Mouse (Mus musculus): ENCODE measurements around the gene Dlg4. TPM values are rescaled to one million over a fixed set of nuclear protein-coding genes. Genes with fewer than 3 reads are reported as not detected.

Dlg4 gene
- polyA plus RNA-seq (2016; fragmentation: Nextera tagmentation; extraction: Ambion mirVana): 5.7 and 9.3 TPM in 2 replicates

DNA sequence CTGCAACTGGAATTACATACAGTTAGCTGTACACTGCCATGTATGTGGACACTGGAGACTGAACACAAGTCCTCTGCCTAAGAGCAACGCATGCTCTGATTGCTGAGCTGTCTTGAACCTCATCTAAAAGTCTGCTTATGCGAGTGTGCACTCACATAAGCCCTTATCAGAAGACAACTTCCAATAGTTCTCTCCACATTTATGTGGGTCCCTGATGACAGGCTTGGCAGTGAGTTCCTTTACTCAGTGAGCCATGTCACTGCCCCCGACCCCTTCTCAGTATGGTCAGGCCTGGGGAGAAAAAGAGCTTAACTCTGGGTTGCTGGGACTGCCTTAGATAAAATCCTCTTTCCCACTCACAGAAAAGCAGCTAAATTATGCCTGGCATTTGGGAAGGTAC lies at the start of gene Dlg4:
TSS of gene Dlg4 (plus strand) at position 274 of the 400 bp plus-strand sequence.
- Histone ChIP-seq H3K4me1 (peaks cover 56% of the 10 kb centered on the region), H3K9me3 (no peaks in the 10 kb centered on the region), H3K4me3 (peak within 1 kb of the TSS; percentile 77), H3K27ac (peak within 1 kb of the TSS; percentile 93), H3K36me3 (peaks cover 18% of the 10 kb centered on the region), H3K27me3 (ENCODE audit: insufficient read depth, poor library complexity, severe bottlenecking) (no peaks in the 10 kb centered on the region)
- WGBS: 76% methylated on average over 3 of the region's 3 CpGs
- no peak for DNase-seq (ENCODE audit: low spot score)

DNA sequence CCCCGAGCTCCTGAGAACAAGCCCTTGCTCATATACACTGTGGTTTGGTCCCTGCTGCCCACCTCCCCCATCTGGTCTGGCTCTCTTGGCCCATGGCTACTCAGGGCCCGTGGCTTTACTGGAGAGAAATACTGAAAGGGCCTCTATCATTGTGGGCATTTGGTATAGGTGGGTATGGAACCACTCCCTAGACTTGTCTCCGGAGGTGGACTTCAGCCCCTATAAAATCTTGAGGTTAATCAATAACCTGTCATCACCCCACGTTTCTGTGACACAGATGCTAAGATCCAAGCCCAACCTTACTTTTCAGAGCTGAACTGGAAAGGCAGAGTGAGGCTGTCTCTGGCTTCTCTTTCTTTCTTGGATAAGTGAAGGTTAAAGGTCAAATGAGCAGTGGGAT lies 47.9 kb upstream of the Dlg4 start:
- peaks cover 54% of the 10 kb centered on the region for H3K36me3 ChIP-seq

DNA sequence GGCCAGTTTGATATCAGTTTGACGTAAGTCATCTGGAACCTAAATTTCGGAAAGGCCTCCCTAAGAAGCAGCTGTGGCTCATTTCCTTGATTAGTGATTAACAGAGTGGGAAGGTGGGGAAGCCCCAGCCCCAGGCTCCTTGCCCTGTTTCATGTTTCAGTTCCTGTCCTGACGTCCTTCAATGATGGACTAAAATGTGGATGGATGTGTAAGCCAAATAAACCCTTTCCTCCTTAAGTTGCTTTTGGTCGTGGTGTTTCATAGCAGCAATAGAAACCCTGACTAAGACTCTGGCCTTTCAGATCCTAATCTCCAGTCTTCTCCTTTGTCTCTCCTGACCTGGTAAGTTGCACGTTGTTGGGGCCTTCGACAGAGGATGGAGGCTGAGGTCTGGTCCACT lies 46.5 kb upstream of the Dlg4 start:
- Histone ChIP-seq H3K9me3 (no peaks in the 10 kb centered on the region), H3K4me1 (peaks cover 15% of the 10 kb centered on the region), H3K4me3 (no peak overlapping the region), H3K27me3 (ENCODE audit: insufficient read depth, poor library complexity, severe bottlenecking) (peaks cover 35% of the 10 kb centered on the region), H3K27ac (no peak overlapping the region), H3K36me3 (peaks cover 68% of the 10 kb centered on the region)
- DNase-seq (ENCODE audit: low spot score): no peak
- WGBS: 81% methylated on average over 6 of the region's 6 CpGs

More for the DNA sequence above, 47.9 kb upstream of the Dlg4 start:
- peaks cover 21% of the 10 kb centered on the region for H3K4me1 ChIP-seq
- no peak overlapping the region for H3K27ac ChIP-seq
- no peaks in the 10 kb centered on the region for H3K9me3 ChIP-seq
- H3K27me3 ChIP-seq (ENCODE audit: insufficient read depth, poor library complexity, severe bottlenecking): peaks cover 49% of the 10 kb centered on the region
- no peak overlapping the region for H3K4me3 ChIP-seq
- WGBS: 82% methylated on average over 4 of the region's 4 CpGs
- no peak for DNase-seq (ENCODE audit: low spot score)

DNA sequence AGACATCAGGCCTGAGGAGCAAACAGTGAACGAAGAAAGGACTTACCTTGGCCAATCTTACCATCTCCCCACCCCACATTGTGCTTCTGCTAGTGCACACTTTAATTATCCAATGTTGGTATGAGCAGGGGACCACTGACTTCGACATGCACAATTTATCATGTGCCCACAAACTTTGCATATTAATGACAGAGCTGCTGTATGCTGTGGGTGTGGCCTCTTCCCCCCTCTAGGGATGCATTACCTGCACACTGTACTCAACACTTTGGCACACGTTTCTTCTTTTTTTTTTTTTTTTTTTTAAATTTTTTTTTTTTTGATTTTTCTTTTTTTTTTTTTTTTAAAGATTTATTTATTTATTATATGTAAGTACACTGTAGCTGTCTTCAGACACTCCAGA lies 46.0 kb upstream of the Dlg4 start:
- H3K4me3 ChIP-seq: no peak overlapping the region
- no peak overlapping the region for H3K27ac ChIP-seq
- H3K4me1 ChIP-seq: peaks cover 12% of the 10 kb centered on the region
- peaks cover 30% of the 10 kb centered on the region for H3K27me3 ChIP-seq (ENCODE audit: insufficient read depth, poor library complexity, severe bottlenecking)
- H3K36me3 ChIP-seq: peaks cover 74% of the 10 kb centered on the region
- H3K9me3 ChIP-seq: no peaks in the 10 kb centered on the region
- 87% methylated on average over 3 of the region's 3 CpGs for WGBS
- no peak for DNase-seq (ENCODE audit: low spot score)

DNA sequence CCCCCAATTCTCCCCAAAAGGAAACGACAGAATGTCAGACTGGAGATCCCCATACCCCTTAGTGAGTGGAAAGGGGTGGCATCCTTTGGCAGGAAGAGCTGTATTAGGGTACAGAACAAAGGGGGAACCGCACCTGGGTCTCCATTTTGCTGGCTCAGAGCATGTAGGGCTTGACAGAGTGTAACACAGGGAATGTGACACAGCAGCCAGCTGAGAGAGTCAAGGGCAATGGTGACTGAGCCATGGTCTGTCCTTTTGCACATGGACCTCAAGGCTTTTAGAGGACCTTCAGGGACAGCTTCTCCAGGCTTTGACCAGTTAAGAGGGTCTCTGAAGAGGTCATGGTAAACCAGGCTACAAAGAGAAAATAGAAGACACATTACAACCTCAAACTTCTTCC lies 41.8 kb upstream of the Dlg4 start:
- peaks cover 83% of the 10 kb centered on the region for H3K36me3 ChIP-seq
- peaks cover 7% of the 10 kb centered on the region for H3K4me1 ChIP-seq
- 95% methylated on average over 2 of the region's 2 CpGs for WGBS
- DNase-seq (ENCODE audit: low spot score): no peak
- H3K27me3 ChIP-seq (ENCODE audit: insufficient read depth, poor library complexity, severe bottlenecking): no peaks in the 10 kb centered on the region
- no peak overlapping the region for H3K27ac ChIP-seq
- no peaks in the 10 kb centered on the region for H3K9me3 ChIP-seq
- H3K4me3 ChIP-seq: no peak overlapping the region

DNA sequence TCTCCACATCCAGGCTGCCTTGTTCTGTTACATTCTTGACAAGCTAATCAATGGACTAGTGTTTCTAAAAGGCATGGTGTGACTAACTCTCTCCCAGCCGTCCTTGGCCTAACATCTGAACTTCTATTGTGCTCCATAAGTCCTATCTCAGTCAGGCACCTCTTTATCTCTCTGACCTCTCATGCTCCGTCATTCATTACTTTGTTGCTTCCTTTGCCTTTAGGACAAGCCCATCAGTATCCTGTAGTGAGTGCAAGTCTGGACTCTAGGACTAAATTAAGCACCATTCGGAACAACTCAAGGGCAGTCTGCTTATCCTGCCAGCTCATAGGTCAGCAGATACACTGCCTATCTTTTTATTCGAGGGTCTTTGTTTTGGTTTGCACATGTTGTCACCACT lies 40.5 kb upstream of the Dlg4 start:
- H3K36me3 ChIP-seq: peaks cover 74% of the 10 kb centered on the region
- no peak for DNase-seq (ENCODE audit: low spot score)
- WGBS: 46% methylated on average over 4 of the region's 4 CpGs
- H3K27me3 ChIP-seq (ENCODE audit: insufficient read depth, poor library complexity, severe bottlenecking): no peaks in the 10 kb centered on the region
- peaks cover 7% of the 10 kb centered on the region for H3K4me1 ChIP-seq
- H3K4me3 ChIP-seq: no peak overlapping the region
- no peak overlapping the region for H3K27ac ChIP-seq
- H3K9me3 ChIP-seq: no peaks in the 10 kb centered on the region

DNA sequence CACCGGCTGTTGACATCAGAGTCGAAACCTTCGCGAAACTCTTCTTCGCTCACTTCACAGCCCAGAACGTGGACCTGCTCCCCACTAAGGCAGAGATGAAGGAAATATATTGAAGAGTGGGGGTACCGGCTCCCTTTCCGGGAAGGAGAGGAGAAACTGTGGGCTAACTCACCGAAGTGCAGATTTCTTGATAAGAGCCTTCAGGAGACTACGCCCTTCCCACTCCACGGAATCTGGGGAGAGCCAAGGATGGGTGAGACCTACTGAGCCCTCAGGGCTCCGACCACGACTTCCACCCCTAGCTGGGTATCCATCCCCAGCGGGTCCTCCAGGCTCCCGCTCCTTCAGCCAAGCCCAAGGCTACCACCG lies 36.9 kb upstream of the Dlg4 start:
- peak overlapping the region; percentile 97 for H3K4me3 ChIP-seq
- no peaks in the 10 kb centered on the region for H3K27me3 ChIP-seq (ENCODE audit: insufficient read depth, poor library complexity, severe bottlenecking)
- H3K27ac ChIP-seq: peak overlapping the region; percentile 99
- H3K9me3 ChIP-seq: no peaks in the 10 kb centered on the region
- WGBS: 3% methylated on average over 16 of the region's 16 CpGs
- no peak for DNase-seq (ENCODE audit: low spot score)
- H3K4me1 ChIP-seq: peaks cover 27% of the 10 kb centered on the region
- H3K36me3 ChIP-seq: peaks cover 57% of the 10 kb centered on the region

DNA sequence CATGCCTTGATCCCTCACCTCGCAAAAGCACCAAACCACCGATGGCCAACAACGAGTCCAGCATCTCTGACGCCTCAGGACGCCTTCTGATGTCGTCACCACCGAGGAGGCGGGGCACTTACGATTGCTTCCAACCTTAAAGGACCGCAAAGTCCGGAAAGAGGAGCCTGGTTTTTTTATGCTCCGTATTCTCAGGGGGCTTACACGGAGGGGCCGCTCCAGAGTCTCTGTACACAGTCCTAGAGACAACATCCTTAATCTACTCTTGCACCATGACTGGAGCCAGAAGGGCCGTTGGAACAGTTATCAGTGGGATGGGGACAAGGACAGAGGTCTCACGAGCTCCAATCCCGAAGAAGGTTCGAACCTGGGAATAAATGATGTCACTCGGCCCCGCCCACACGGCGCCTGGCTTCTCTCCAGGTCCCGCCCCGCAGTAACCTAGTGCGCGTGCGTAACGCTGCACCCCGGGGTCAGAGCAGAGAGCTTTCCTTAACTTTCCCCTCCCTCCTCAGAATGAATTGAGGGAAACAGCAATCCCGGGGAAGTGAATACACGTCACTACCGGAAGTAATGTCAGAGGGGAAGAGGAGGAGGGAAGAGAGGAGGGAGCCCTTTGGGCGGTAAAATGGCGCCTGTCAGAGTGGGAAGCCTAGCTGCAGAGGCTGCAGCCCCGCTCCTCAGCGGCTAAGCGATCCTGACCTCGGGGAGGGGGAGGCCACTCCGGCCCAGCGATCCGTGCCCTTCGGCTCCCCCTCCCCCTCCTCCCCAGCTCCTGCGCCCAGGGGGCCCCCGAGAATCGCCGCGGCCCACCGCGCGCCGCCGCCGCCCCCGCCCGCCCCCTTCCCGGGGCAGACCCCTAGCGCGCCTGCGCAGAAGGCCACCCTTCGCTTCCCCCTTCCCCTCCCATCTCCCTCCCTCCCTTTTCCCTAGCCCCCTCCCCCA lies 36.3 kb upstream of the Dlg4 start:
- Histone ChIP-seq H3K9me3 (no peaks in the 10 kb centered on the region), H3K4me3 (peak overlapping the region; percentile 97), H3K36me3 (peaks cover 57% of the 10 kb centered on the region), H3K27ac (peak overlapping the region; percentile 99), H3K4me1 (peaks cover 27% of the 10 kb centered on the region), H3K27me3 (ENCODE audit: insufficient read depth, poor library complexity, severe bottlenecking) (no peaks in the 10 kb centered on the region)
- under 1% methylated on average over 50 of the region's 60 CpGs for WGBS
- peak; percentile 99 for DNase-seq (ENCODE audit: low spot score)

DNA sequence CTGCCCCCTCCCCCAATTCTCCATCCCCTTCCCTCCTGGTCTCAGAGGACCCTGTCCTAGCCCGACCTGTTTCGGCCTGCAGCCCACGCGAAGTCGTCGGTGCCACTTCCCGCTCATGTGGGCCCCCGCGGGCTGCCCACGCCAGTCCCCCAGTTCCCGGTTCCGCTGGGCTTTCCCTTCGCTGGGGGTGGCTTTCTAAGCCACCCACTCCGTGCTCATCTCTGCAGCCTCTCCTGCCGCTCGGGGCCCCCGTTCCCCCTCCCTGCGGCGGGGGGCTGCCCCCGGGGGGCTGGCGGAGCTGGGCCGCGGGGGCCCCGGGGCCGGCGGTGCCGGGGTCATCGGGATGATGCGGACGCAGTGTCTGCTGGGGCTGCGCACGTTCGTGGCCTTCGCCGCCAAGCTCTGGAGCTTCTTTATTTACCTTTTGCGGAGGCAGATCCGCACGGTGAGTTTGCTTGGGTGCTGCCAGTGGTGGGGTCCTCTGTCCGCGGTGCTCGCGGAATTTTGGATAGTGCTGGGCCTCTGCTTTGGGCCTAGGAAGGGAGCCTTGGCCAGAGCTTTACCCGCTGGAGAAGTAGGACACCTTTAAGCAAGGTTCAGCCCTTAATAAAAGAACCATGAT lies 35.5 kb upstream of the Dlg4 start, which contains the start of gene Ctdnep1:
TSS of gene Ctdnep1 (plus strand) at position 16 of the 622 bp plus-strand sequence.
- Histone ChIP-seq H3K27ac (peak within 1 kb of the TSS; percentile 99), H3K27me3 (ENCODE audit: insufficient read depth, poor library complexity, severe bottlenecking) (no peaks in the 10 kb centered on the region), H3K9me3 (no peaks in the 10 kb centered on the region), H3K4me1 (peaks cover 27% of the 10 kb centered on the region), H3K4me3 (peak within 1 kb of the TSS; percentile 97), H3K36me3 (peaks cover 55% of the 10 kb centered on the region)
- no peak for DNase-seq (ENCODE audit: low spot score)
- WGBS: under 1% methylated on average over 43 of the region's 43 CpGs

DNA sequence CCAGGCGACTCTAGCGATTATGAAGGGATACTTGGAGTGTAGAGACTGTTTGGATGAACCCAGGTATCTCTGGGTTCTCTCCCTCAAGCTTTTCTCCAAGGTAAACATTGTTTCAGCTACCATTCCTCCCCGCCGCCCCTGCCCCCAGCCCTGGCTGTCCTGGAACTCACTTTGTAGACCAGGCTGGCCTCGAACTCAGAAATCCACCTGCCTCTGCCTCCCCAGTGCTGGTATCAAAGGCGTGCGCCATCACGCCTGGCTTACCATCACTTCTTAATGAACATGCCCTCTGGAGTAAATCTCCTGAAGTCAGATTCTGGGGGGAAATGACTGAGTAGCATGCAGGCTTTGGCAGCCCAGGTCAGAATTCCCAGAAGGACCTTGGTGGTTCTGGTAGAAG lies 34.5 kb upstream of the Dlg4 start, which contains the start of gene Elp5:
TSS of gene Elp5 (minus strand) at position 293 of the 400 bp plus-strand sequence.
- H3K9me3 ChIP-seq: no peaks in the 10 kb centered on the region
- no peaks in the 10 kb centered on the region for H3K27me3 ChIP-seq (ENCODE audit: insufficient read depth, poor library complexity, severe bottlenecking)
- peak within 1 kb of the TSS; percentile 97 for H3K4me3 ChIP-seq
- WGBS: 57% methylated on average over 8 of the region's 8 CpGs
- H3K36me3 ChIP-seq: peaks cover 57% of the 10 kb centered on the region
- H3K4me1 ChIP-seq: peaks cover 27% of the 10 kb centered on the region
- no peak for DNase-seq (ENCODE audit: low spot score)
- peak within 1 kb of the TSS; percentile 99 for H3K27ac ChIP-seq

DNA sequence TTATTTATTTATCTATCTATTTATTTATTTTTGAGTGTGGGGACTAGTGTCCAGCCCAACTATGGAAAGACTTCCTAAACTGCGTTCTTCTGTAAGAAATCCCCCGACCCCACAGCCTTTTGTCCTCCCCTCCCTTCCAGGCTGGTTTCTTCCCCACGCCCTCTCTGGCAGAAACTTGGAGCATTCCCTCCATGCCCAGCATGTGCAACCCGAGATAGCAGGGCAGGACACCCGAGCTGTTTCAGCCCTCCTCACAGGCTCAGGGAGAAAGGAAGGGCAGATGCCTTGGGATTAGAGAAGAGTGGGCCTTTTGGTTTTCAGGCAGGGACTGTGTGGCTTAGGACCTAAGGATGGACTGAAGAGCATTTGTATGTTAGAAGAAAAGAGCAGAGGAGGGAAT lies 33.9 kb upstream of the Dlg4 start:
- Histone ChIP-seq H3K36me3 (peaks cover 58% of the 10 kb centered on the region), H3K9me3 (no peaks in the 10 kb centered on the region), H3K27me3 (ENCODE audit: insufficient read depth, poor library complexity, severe bottlenecking) (no peaks in the 10 kb centered on the region), H3K4me3 (peak overlapping the region; percentile 97), H3K27ac (peak overlapping the region; percentile 99; the same call in 1 of the 2 replicates), H3K4me1 (peaks cover 27% of the 10 kb centered on the region)
- WGBS: 27% methylated on average over 5 of the region's 5 CpGs
- DNase-seq (ENCODE audit: low spot score): no peak

DNA sequence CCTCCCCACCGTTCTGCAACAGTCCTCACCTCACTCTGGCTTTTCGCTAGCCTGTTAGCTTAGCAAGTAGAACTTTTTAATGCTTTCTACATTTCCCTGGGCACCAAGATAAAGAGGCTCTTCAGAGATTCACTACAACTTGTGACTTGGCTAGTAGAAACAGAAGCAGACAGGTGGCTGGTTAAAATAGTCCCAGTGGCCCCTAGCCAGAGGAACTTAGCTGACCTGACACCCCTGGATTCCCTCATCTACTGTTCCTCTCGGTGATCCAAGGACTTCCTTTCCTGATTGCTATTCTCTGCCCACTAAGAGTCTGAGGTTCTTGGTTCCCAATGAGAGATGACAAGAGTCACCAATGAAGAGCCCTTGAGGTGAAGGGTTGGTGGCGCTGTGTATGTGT lies 33.4 kb upstream of the Dlg4 start:
- peak overlapping the region; percentile 97 for H3K4me3 ChIP-seq
- WGBS: 80% methylated on average over 4 of the region's 4 CpGs
- peaks cover 58% of the 10 kb centered on the region for H3K36me3 ChIP-seq
- no peak for DNase-seq (ENCODE audit: low spot score)
- H3K9me3 ChIP-seq: no peaks in the 10 kb centered on the region
- no peaks in the 10 kb centered on the region for H3K27me3 ChIP-seq (ENCODE audit: insufficient read depth, poor library complexity, severe bottlenecking)
- H3K27ac ChIP-seq: peak overlapping the region; percentile 99; the same call in 1 of the 2 replicates
- H3K4me1 ChIP-seq: peaks cover 27% of the 10 kb centered on the region

DNA sequence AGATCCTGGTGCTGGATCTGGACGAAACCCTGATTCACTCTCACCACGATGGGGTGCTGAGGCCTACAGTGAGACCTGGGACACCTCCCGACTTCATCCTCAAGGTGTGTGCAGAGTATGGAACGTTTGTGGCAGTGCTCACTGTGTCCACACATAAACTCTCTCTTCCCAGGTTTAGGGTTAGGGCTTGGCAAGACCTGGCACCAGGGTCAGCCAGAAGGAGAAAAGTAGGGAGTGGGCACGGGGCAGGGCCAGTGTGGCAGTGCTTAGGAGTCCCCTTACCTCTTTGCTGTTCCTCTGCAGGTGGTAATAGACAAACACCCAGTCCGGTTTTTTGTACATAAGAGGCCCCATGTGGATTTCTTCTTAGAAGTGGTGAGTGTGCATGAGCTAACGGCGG lies 32.3 kb upstream of the Dlg4 start:
- Histone ChIP-seq H3K27me3 (ENCODE audit: insufficient read depth, poor library complexity, severe bottlenecking) (no peaks in the 10 kb centered on the region), H3K27ac (no peak overlapping the region), H3K4me1 (peaks cover 25% of the 10 kb centered on the region), H3K9me3 (no peaks in the 10 kb centered on the region), H3K36me3 (peaks cover 63% of the 10 kb centered on the region), H3K4me3 (no peak overlapping the region)
- no peak for DNase-seq (ENCODE audit: low spot score)
- 91% methylated on average over 8 of the region's 8 CpGs for WGBS
